Mouse (Mus musculus) heart, adult 2 months (tissue): ENCODE measurements around the gene Ncbp2. TPM values are rescaled to one million over a fixed set of nuclear protein-coding genes. Genes with fewer than 3 reads are reported as not detected.
"Not testable (repeated sequence)": the region's sequence is repeated elsewhere in the genome, so short reads cannot be mapped to it uniquely, and the experiment has no call there.

Experiments
- DNase-seq, 2 experiments: peaks; one replicate each; pipeline ENCODE4 v3.0.0; 2021
- H3K27ac ChIP-seq: fragments of 200-600 bp; 2 replicates; pipeline ENCODE4 v1.8.1; 2022
- H3K27me3 ChIP-seq: fragments of 200-500 bp; 2 replicates; pipeline ENCODE4 v1.6.1; 2012; ENCODE audit warnings: mild to moderate bottlenecking, low read length, inconsistent platforms, mixed read lengths; ENCODE audit not compliant: control insufficient read depth, insufficient read depth
- H3K36me3 ChIP-seq: fragments of 200-500 bp; 2 replicates; pipeline ENCODE4 v1.6.1; 2012; ENCODE audit warnings: low read length, inconsistent platforms; ENCODE audit not compliant: control insufficient read depth, insufficient read depth
- H3K4me1 ChIP-seq: fragments of 200-500 bp; 2 replicates; pipeline ENCODE4 v1.6.1; 2011; ENCODE audit warnings: low read length; ENCODE audit not compliant: control insufficient read depth, insufficient read depth
- H3K4me3 ChIP-seq: fragments of 200-600 bp; 2 replicates; pipeline ENCODE4 v1.8.1; 2022
- H3K79me2 ChIP-seq: fragments of 200-500 bp; replicated peaks from 2 replicates; pipeline ENCODE4 v1.6.1; 2012; ENCODE audit warnings: mild to moderate bottlenecking, inconsistent platforms, low read length, moderate library complexity, mixed read lengths; ENCODE audit not compliant: control insufficient read depth, insufficient read depth
- H3K9ac ChIP-seq: fragments of 200-500 bp; 2 replicates; pipeline ENCODE4 v1.6.1; 2012; ENCODE audit warnings: low read depth, mild to moderate bottlenecking, control low read depth, inconsistent platforms, low read length, mixed read lengths
- CTCF ChIP-seq: fragments of 200-600 bp; IDR thresholded peaks from 2 replicates; pipeline ENCODE4 v1.8.1; 2022; ENCODE audit warnings: antibody characterized with exemption, mild to moderate bottlenecking, moderate library complexity
- EP300 ChIP-seq: fragments of 200-500 bp; IDR thresholded peaks from 2 replicates; pipeline ENCODE4 v1.6.1; 2011; ENCODE audit warnings: low read depth, low read length, control low read depth; ENCODE audit not compliant: insufficient read depth
- POLR2A ChIP-seq: fragments of 200-500 bp; IDR thresholded peaks from 2 replicates; pipeline ENCODE4 v1.6.1; 2011; ENCODE audit warnings: mild to moderate bottlenecking, low read depth, low read length, control low read depth; ENCODE audit not compliant: insufficient read depth
- WGBS: fragments of 180-500 bp; shearing (Covaris S2); methylation state at CpG from one replicate; pipeline ENCODE4 v1.1.7; 2018; 5-methylcytosine and 5-hydroxymethylcytosine counted together
- intact Hi-C: fragments of 180-260 bp; cut with DNase I; formaldehyde crosslinking; loops from one replicate; pipeline ENCODE4 v1.15.1; 2025
- polyA plus RNA-seq: library from polyadenylated mRNA; depleted of rRNA; stranded (reverse); fragments of >200 nt; gene quantifications from 2 replicates; pipeline ENCODE4 v1.2.3, GENCODE M21; 2012
- total RNA-seq, 2 experiments: library from RNA; stranded (reverse); gene quantifications; 2 replicates each; pipeline ENCODE4 v1.2.3; 2021

The Ncbp2 gene
- total and polyA plus RNA-seq, 3 experiments = 7.9 to 25.9 (median 24.3) TPM

DNA sequence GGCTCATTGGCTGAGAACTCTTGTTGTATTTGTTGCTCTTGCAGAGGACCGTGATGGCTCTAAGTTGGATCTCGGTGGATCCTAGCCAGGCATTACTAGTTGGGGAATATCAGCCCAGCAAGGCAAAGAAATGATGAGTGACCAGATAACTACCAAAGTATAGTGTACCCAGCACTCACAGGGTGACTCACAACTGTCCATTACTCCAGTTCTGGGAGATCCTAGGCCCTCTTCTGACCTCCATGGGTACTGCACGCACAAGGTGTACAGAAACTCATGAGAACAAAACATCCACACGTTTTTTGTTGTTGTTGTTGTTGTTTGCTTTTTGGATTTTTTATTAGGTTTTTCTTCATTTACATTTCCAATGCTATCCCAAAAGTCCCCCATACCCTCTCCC is 11.7 kb upstream of the Ncbp2 start:
- no peaks in the 10 kb centered on the region for H3K36me3 ChIP-seq

DNA sequence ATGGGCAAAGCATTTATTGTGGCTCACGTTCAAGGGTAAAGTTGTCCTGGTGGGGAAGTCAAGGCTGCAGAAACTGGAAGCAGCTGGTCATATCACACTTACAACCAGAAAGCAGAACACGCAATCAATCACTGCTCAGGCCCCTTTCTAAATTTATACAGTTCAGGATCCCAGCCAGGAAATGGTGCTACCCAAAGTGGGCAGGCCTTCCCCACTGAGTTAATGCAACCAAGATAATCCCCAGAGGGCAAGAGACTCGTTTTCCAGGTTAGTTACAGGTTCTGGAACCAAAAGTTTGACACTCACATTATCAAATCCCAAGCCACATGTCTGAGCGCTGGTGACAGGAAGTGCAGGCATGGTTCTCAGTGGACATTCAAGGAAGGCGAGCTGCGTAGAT is 9.5 kb upstream of the Ncbp2 start:
- intact Hi-C loops = no loop called here
- Histone ChIP-seq H3K27me3 (peaks cover 3% of the 10 kb centered on the region; the same call in 1 of the 2 replicates), H3K4me3 (no peak overlapping the region), H3K36me3 (no peaks in the 10 kb centered on the region), H3K79me2 (no peaks in the 10 kb centered on the region), H3K9ac (no peak overlapping the region), H3K4me1 (no peaks in the 10 kb centered on the region), H3K27ac (no peak overlapping the region)
- no peak for DNase-seq
- no peak for TF ChIP-seq CTCF
- TF ChIP-seq EP300 = no peak
- WGBS = 50% methylated on average over 6 of the region's 6 CpGs

More for the DNA sequence above, 11.7 kb upstream of the Ncbp2 start:
- no peak overlapping the region for H3K27ac ChIP-seq
- no peaks in the 10 kb centered on the region for H3K4me1 ChIP-seq
- H3K4me3 ChIP-seq = no peak overlapping the region
- WGBS = 80% methylated on average over 4 of the region's 4 CpGs
- intact Hi-C loops = no loop called here
- peaks cover 4% of the 10 kb centered on the region; the same call in 1 of the 2 replicates for H3K27me3 ChIP-seq
- DNase-seq = no peak
- H3K9ac ChIP-seq = no peak overlapping the region
- H3K79me2 ChIP-seq = no peaks in the 10 kb centered on the region
- TF ChIP-seq CTCF (0 out of 2 replicates have a peak, but pooled peaks have one; percentile 12), POLR2A (no peak)

DNA sequence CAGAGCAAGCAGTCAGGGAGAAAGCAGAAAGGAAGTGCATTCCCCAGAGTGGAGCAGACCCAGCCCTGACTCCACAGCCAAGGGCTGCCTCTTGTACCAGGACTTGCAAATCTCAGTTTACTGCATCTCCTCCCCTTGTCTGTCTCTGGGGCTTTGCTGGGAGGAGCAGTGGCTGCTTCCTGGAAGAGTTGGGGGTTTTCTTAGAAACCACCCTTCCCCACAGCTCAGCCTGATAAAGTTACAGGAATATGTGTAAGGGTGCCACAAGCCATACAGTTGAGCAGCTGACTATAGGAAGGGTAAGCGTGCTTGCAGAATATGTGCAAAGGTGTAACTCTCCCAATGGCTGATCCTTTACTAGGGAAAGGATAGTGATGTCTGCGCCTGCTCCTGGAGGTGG is 7.7 kb upstream of the Ncbp2 start:
- Histone ChIP-seq H3K27ac (no peak overlapping the region), H3K79me2 (0 out of 2 replicates have a peak, but pooled peaks cover under 1% of the 10 kb centered on the region), H3K9ac (no peak overlapping the region), H3K36me3 (peaks cover under 1% of the 10 kb centered on the region; the same call in 1 of the 2 replicates), H3K27me3 (no peaks in the 10 kb centered on the region), H3K4me1 (peaks cover 2% of the 10 kb centered on the region), H3K4me3 (no peak overlapping the region)
- WGBS = 64% methylated on average over 2 of the region's 2 CpGs
- no peak for DNase-seq
- TF ChIP-seq POLR2A (no peak), EP300 (no peak), CTCF (no peak)
- intact Hi-C loops = loop anchor here (10.0 kb wide), 1 partner anchor 674 kb away; no protein-coding TSS in a partner anchor

DNA sequence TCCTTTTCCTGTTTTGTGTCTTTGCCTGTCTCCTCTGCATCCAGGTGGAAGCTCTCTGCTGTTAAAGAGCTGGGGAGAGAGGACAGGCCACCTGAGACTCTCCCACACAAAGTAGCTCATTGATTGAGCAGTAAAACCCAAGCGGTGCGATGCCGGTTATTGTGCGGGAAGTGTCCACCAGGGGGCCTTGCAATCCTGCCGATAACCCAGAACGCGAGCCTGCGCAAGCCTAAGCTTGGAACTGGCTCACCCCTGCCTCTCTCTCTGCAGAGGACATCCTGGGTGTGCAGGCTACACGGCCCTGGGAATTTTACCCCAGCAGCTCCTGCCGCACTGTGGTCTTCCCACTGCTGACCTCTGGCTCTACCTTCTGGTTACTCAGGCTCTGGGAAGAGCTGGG is 4.3 kb upstream of the Ncbp2 start:
- DNase-seq = peak; percentile 70 to 79
- no peak overlapping the region for H3K4me3 ChIP-seq
- peaks cover 2% of the 10 kb centered on the region; the same call in 1 of the 2 replicates for H3K36me3 ChIP-seq
- H3K4me1 ChIP-seq = peaks cover 8% of the 10 kb centered on the region
- TF ChIP-seq EP300 = 0 out of 2 replicates have a peak, but pooled peaks have one; percentile 41
- TF ChIP-seq CTCF = peak; percentile 86
- no peak for TF ChIP-seq POLR2A
- no peak overlapping the region for H3K27ac ChIP-seq
- no peaks in the 10 kb centered on the region for H3K27me3 ChIP-seq
- 0 out of 2 replicates have a peak, but pooled peaks cover 4% of the 10 kb centered on the region for H3K79me2 ChIP-seq
- peak overlapping the region; percentile 20; the same call in 1 of the 2 replicates for H3K9ac ChIP-seq
- 4% methylated on average over 10 of the region's 10 CpGs for WGBS
- intact Hi-C loops = loop anchor here (1.0 to 10.0 kb wide), 2 partner anchors 303 to 671 kb away; partner anchors contain the start of genes Fbxo45 and Wdr53

DNA sequence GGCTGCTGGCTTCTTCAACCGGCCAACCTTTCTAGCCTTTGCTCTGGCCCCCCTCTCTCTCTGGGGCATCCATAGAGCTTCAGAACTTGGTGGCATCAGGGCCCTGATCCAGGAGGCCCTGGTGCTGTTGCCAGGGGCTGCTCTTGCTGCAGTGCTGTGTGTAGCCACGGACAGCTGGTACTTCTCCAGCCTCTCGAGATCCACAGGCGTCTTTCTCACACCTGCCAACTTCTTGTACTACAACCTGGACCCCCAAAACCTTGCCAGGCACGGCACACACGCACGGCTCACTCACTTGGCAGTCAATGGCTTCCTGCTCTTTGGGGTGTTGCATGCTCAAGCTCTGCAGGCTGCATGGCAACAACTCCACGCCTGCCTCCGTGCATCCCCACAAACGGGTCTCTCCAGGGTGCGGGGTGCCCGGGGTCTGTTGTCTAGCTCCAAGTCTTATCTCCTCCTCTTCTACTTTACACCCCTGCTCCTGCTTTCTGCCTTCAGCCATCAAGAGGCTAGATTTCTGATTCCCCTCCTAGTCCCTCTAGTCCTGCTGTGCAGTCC is 3.5 kb upstream of the Ncbp2 start:
- H3K27me3 ChIP-seq = no peaks in the 10 kb centered on the region
- H3K4me3 ChIP-seq = no peak overlapping the region
- TF ChIP-seq EP300 (no peak), POLR2A (no peak), CTCF (no peak)
- H3K9ac ChIP-seq = no peak overlapping the region
- H3K27ac ChIP-seq = no peak overlapping the region
- no peak for DNase-seq
- H3K79me2 ChIP-seq = 0 out of 2 replicates have a peak, but pooled peaks cover 4% of the 10 kb centered on the region
- 84% methylated on average over 12 of the region's 12 CpGs for WGBS
- peaks cover 2% of the 10 kb centered on the region; the same call in 1 of the 2 replicates for H3K36me3 ChIP-seq
- intact Hi-C loops = loop anchor here (1.0 to 10.0 kb wide), 2 partner anchors 303 to 670 kb away; partner anchors contain the start of genes Fbxo45 and Wdr53
- H3K4me1 ChIP-seq = peaks cover 8% of the 10 kb centered on the region

DNA sequence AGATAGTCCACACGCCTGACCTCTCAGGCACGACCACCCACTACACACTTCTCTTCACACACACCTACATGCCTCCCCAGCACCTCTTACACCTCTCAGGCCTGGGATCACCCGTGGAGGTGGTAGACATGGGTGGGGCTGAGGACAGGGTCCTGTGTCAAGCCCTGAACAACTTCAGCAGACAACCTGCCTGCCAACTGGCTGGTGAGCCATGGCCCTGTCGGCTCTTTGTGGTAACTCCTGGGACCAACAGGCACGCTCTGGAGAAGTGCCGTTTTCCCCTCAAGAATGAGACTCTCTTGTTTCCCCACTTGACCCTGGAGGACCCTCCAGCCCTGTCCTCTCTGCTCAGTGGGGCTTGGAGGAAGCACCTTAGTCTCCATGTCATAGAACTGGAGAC is 2.9 kb upstream of the Ncbp2 start:
- WGBS = 81% methylated on average over 6 of the region's 6 CpGs
- no peak overlapping the region for H3K4me3 ChIP-seq
- H3K4me1 ChIP-seq = peaks cover 8% of the 10 kb centered on the region
- TF ChIP-seq EP300 (no peak), CTCF (no peak), POLR2A (no peak)
- H3K27me3 ChIP-seq = no peaks in the 10 kb centered on the region
- 0 out of 2 replicates have a peak, but pooled peaks cover 5% of the 10 kb centered on the region for H3K79me2 ChIP-seq
- no peak overlapping the region for H3K27ac ChIP-seq
- intact Hi-C loops = loop anchor here (10.0 kb wide), 1 partner anchor 669 kb away; no protein-coding TSS in a partner anchor
- no peak for DNase-seq
- H3K9ac ChIP-seq = no peak overlapping the region
- peaks cover 2% of the 10 kb centered on the region; the same call in 1 of the 2 replicates for H3K36me3 ChIP-seq

DNA sequence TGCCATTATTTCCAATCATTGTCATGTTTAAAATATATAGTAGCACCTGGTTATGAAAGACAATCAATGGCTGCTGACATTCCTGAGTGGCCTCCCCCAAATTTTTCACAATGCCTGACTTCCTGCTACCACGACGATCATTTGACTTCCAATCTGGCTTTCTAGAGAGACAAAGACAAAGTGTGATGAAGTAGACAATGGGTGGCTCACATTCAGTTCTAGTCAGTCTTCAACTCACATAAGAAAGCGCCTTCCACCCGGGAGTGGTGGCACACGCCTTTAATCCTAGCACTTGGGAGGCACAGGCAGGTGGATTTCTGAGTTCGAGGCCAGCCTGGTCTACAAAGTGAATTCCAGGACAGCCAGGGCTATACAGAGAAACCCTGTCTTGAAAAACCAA is 2.3 kb upstream of the Ncbp2 start:
- not testable (repeated sequence) for H3K4me1 ChIP-seq, H3K36me3 ChIP-seq, H3K79me2 ChIP-seq, H3K27ac ChIP-seq, DNase-seq, H3K27me3 ChIP-seq, H3K9ac ChIP-seq, H3K4me3 ChIP-seq
- intact Hi-C loops = loop anchor here (10.0 kb wide), 1 partner anchor 669 kb away; no protein-coding TSS in a partner anchor
- WGBS = 70% methylated on average over 6 of the region's 6 CpGs
